Mouse (Mus musculus) stomach, embryonic 14.5 days (tissue): ENCODE measurements at regions not wholly inside any gene's neighbourhood (a gene's known extent, or its start where the extent isn't known, plus 50 kb on each side); places are given as distances from the start of the nearest gene placed in this dataset.

Experiments used
- ATAC-seq: fragments of 200-750 bp; cut with Nextera tagmentation; 2 replicates; pipeline ENCODE4 v1.8.0; 2017; ENCODE audit warnings: low read depth, moderate TSS enrichment; ENCODE audit not compliant: insufficient number of reproducible peaks, insufficient read depth, low FRiP score
- H3K27ac ChIP-seq: fragments of 300-500 bp; sonication (generic); 2 replicates; pipeline ENCODE4 v1.5.1; 2014; ENCODE audit warnings: mild to moderate bottlenecking, low read length, moderate library complexity, mixed read lengths
- H3K27me3 ChIP-seq: fragments of 300-500 bp; sonication (generic); 2 replicates; pipeline ENCODE4 v1.6.1; 2014; ENCODE audit warnings: low read length, control low read depth, mixed read lengths; ENCODE audit not compliant: control insufficient read depth, insufficient read depth
- H3K36me3 ChIP-seq: fragments of 300-500 bp; sonication (generic); 2 replicates; pipeline ENCODE4 v1.6.1; 2014; ENCODE audit warnings: mild to moderate bottlenecking, control low read depth, low read length, moderate library complexity, mixed read lengths; ENCODE audit not compliant: control insufficient read depth, insufficient read depth
- H3K4me1 ChIP-seq: fragments of 300-500 bp; sonication (generic); 2 replicates; pipeline ENCODE4 v1.6.1; 2014; ENCODE audit warnings: low read length, control low read depth, mixed read lengths; ENCODE audit not compliant: control insufficient read depth, insufficient read depth
- H3K4me2 ChIP-seq: fragments of 300-500 bp; sonication (generic); replicated peaks from 2 replicates; pipeline ENCODE4 v1.6.1; 2014; ENCODE audit warnings: low read depth, low read length, control low read depth
- H3K4me3 ChIP-seq: fragments of 300-500 bp; sonication (generic); 2 replicates; pipeline ENCODE4 v1.5.1; 2014; ENCODE audit warnings: low read depth, low read length, control low read depth
- H3K9ac ChIP-seq: fragments of 300-500 bp; sonication (generic); replicated peaks from 2 replicates; pipeline ENCODE4 v1.6.1; 2014; ENCODE audit warnings: low read depth, mild to moderate bottlenecking, control low read depth, low read length, moderate library complexity, mixed read lengths
- H3K9me3 ChIP-seq: fragments of 300-500 bp; sonication (generic); 2 replicates; pipeline ENCODE4 v1.6.1; 2016; ENCODE audit warnings: low read depth, low read length, control low read depth; ENCODE audit not compliant: control insufficient read depth
- WGBS: fragments of 180-500 bp; shearing (Covaris S2); extraction: QIAGEN DNeasy Blood & Tissue Kit; methylation state at CpG from one replicate; pipeline ENCODE4 v1.1.7; 2014; 5-methylcytosine and 5-hydroxymethylcytosine counted together

DNA sequence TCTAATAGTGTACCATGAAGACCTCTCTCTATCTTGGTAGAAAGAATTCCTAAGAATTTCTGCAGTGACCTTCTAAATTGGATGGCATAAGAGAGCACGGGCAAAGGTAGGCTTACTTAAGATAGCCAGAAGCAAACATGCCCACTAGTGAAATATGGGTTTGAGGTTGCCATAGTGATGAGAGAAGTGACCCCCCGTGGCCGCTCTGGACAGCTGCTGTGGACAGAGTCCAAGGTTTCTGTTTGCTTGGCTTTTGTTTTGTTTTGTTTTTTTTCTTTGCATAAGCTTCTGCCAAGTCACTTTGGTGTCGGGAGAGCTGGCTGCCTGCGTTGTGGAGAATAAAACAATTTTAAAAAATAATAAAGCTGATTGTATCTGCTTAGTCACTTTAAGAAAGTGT lies 151.8 kb upstream of the Cdh4 start:
- H3K27me3 ChIP-seq: no peaks in the 10 kb centered on the region
- ATAC-seq: no peak
- WGBS: 37% methylated on average over 5 of the region's 5 CpGs
- H3K4me3 ChIP-seq: no peak overlapping the region
- no peaks in the 10 kb centered on the region for H3K4me1 ChIP-seq
- no peak overlapping the region for H3K4me2 ChIP-seq
- no peaks in the 10 kb centered on the region for H3K9me3 ChIP-seq
- H3K36me3 ChIP-seq: no peaks in the 10 kb centered on the region
- no peak overlapping the region for H3K9ac ChIP-seq
- no peak overlapping the region for H3K27ac ChIP-seq

- H3K27ac ChIP-seq: no peak overlapping the region
- no peak overlapping the region for H3K9ac ChIP-seq
- no peak overlapping the region for H3K4me2 ChIP-seq
- H3K9me3 ChIP-seq: no peaks in the 10 kb centered on the region
- no peaks in the 10 kb centered on the region for H3K36me3 ChIP-seq
- H3K4me3 ChIP-seq: no peak overlapping the region
- no peaks in the 10 kb centered on the region for H3K4me1 ChIP-seq
- H3K27me3 ChIP-seq: no peaks in the 10 kb centered on the region
- ATAC-seq: no peak
- 87% methylated on average over 1 of the region's 1 CpGs for WGBS
Observed at GRCm38 (mm10) chr2:179291046-179291563, 151.1 kb upstream of the Cdh4 start.

DNA sequence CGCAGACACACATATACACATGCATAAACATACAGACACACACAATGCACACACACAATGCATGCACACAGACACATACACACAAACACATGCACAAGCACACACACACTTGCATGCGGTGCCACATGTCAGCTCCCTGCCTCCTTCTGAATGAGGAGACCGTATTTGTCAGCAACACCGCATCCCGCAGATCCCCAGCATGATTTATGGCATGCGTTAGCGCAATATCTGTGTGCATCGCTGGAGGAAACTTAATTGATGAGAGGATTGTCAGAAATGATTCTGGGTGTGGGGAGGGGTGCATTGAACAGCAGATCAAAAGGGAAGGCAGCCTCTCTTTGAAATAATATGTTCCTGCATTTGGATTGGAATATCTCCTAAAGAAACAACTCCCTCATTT lies 150.3 kb upstream of the Cdh4 start:
- Histone ChIP-seq H3K36me3 (no peaks in the 10 kb centered on the region), H3K4me2 (no peak overlapping the region), H3K27ac (no peak overlapping the region), H3K9ac (no peak overlapping the region), H3K4me1 (no peaks in the 10 kb centered on the region), H3K4me3 (no peak overlapping the region), H3K27me3 (no peaks in the 10 kb centered on the region), H3K9me3 (no peaks in the 10 kb centered on the region)
- ATAC-seq: no peak
- WGBS: 70% methylated on average over 8 of the region's 8 CpGs

DNA sequence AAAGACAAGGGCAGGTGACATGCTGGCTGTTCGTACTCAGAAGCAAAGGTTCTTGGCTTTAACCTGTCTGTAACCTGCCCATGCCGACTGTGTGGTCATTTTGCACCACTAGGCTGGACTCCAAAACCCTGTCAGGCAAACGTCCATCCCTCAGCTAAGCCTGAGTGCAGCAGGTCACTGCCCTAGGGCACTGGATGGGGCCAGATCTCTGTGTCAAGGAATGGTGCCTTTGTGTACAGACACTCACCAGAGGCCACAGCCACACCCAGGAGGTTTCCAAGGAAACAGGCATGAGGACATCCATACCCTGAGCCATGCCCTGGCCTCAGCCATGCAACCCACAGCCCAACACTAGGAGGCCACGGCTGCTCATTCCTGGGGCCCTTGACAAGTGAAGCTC lies 149.7 kb upstream of the Cdh4 start:
- H3K4me1 ChIP-seq: no peaks in the 10 kb centered on the region
- H3K27ac ChIP-seq: no peak overlapping the region
- no peak overlapping the region for H3K4me2 ChIP-seq
- no peak overlapping the region for H3K4me3 ChIP-seq
- no peaks in the 10 kb centered on the region for H3K27me3 ChIP-seq
- no peaks in the 10 kb centered on the region for H3K9me3 ChIP-seq
- no peaks in the 10 kb centered on the region for H3K36me3 ChIP-seq
- no peak overlapping the region for H3K9ac ChIP-seq
- 49% methylated on average over 4 of the region's 4 CpGs for WGBS
- ATAC-seq: no peak

- ATAC-seq: no peak
- H3K36me3 ChIP-seq: no peaks in the 10 kb centered on the region
- H3K9ac ChIP-seq: no peak overlapping the region
- H3K4me1 ChIP-seq: no peaks in the 10 kb centered on the region
- no peaks in the 10 kb centered on the region for H3K27me3 ChIP-seq
- H3K9me3 ChIP-seq: no peaks in the 10 kb centered on the region
- H3K4me2 ChIP-seq: no peak overlapping the region
- H3K27ac ChIP-seq: no peak overlapping the region
- H3K4me3 ChIP-seq: no peak overlapping the region
- 71% methylated on average over 8 of the region's 8 CpGs for WGBS
Observed at GRCm38 (mm10) chr2:179293114-179293513, 149.1 kb upstream of the Cdh4 start.

DNA sequence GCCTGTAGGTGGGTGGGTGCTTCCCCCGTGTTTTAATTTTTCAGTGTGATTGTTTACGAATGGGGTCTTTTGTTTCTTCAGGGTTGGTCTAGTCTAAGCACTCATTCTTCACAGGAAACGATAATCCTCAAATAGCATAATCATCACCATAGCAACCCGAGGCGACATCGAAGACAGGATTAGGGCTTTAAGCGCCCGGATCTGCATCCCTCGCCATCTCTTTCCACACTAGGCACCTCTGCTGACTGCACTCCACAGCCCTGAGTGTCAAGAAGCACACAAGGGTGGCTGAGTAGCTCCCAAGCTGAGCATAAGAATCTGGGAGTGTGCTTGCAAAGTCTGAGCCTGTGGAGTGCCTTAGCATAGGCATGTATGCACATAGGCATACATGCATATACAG lies 145.2 kb upstream of the Cdh4 start:
- Histone ChIP-seq H3K9ac (no peak overlapping the region), H3K4me1 (no peaks in the 10 kb centered on the region), H3K4me3 (no peak overlapping the region), H3K4me2 (no peak overlapping the region), H3K27ac (no peak overlapping the region), H3K9me3 (no peaks in the 10 kb centered on the region), H3K27me3 (no peaks in the 10 kb centered on the region), H3K36me3 (no peaks in the 10 kb centered on the region)
- WGBS: 37% methylated on average over 9 of the region's 9 CpGs
- ATAC-seq: no peak

DNA sequence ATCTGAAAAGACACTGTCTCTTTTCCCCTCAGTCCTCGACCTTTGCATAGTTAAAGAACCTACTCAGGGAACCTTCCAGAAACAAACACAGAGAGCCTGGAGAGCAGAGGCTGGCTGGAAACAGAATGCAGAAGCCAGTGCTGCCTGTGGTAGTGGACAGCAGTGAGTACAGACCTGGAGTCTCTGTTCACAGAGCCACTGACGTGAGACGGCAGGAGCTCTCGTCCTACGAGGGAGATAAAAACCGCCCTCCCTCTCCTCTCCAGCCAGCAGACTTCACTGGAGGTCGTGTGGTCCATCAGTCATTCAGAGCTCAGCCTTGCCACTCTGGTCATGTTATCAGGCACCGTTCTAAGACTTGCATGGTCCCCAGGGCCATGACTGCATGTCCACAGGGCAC lies 138.5 kb upstream of the Cdh4 start:
- Histone ChIP-seq H3K4me2 (no peak overlapping the region), H3K9me3 (no peaks in the 10 kb centered on the region), H3K27ac (no peak overlapping the region), H3K4me1 (peaks cover 3% of the 10 kb centered on the region; the same call in 1 of the 2 replicates), H3K36me3 (no peaks in the 10 kb centered on the region), H3K4me3 (no peak overlapping the region), H3K27me3 (0 out of 2 replicates have a peak, but pooled peaks cover 3% of the 10 kb centered on the region), H3K9ac (no peak overlapping the region)
- ATAC-seq: no peak
- WGBS: 25% methylated on average over 8 of the region's 8 CpGs

GRCm38 (mm10) chr2:179307286-179307931 lies 134.8 kb upstream of the Cdh4 start:
- no peaks in the 10 kb centered on the region for H3K9me3 ChIP-seq
- no peak overlapping the region for H3K9ac ChIP-seq
- H3K4me2 ChIP-seq: no peak overlapping the region
- H3K4me3 ChIP-seq: no peak overlapping the region
- peaks cover 3% of the 10 kb centered on the region; the same call in 1 of the 2 replicates for H3K4me1 ChIP-seq
- H3K36me3 ChIP-seq: no peaks in the 10 kb centered on the region
- no peak overlapping the region for H3K27ac ChIP-seq
- no peak for ATAC-seq
- H3K27me3 ChIP-seq: 0 out of 2 replicates have a peak, but pooled peaks cover 3% of the 10 kb centered on the region
- 23% methylated on average over 11 of the region's 11 CpGs for WGBS

GRCm38 (mm10) chr2:179307932-179308303 lies 134.3 kb upstream of the Cdh4 start:
- Histone ChIP-seq H3K36me3 (no peaks in the 10 kb centered on the region), H3K9ac (no peak overlapping the region), H3K9me3 (no peaks in the 10 kb centered on the region), H3K27me3 (0 out of 2 replicates have a peak, but pooled peaks cover 3% of the 10 kb centered on the region), H3K4me3 (no peak overlapping the region), H3K4me1 (peaks cover 3% of the 10 kb centered on the region; the same call in 1 of the 2 replicates), H3K27ac (no peak overlapping the region), H3K4me2 (no peak overlapping the region)
- 51% methylated on average over 3 of the region's 3 CpGs for WGBS
- ATAC-seq: no peak
